Mouse (Mus musculus): ENCODE data around the gene Lrrc75b.

Lrrc75b gene

DNA sequence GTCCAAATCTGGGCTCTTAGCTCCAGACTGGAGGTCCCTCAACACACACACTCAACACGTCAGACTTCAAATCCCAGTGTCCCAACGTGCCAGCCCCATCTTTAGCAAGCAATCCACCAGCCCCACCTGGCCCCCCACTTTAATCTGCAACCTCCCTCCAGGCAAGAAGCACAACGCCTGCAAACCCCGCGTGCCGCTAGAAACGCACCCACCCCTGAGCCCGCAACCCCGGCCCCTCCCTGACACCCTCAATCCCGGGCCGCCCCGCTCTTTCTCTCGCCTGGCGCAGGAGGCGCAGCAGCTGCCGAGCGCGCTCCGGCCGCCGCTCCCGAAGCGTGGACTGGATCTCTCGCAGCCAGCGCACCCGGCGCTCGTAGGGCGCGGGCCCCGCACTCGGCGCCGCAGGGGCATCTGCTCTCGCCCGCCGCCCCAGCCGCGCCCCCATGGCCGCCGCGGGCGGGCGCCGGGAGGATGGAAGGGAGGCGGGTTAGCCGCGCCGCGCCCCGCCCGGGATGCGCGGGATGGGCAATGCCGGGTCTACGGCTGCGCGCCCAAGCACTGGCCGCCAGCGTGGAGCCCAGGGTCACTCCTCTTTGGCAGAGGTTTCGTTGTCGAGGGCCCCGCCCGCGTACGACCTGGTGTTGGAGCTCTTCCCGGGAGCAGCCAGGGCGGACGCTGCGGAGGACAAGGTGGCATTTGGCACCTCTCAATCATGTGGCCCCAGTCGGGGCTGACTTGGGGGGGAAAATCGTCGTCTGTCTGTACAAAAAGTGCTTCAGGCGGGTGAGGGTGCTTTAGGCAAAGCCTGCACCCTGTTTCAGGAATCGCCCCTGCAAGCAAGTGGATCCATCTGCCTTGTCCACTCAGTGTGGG, at the start of gene Lrrc75b:
Gene Lrrc75b (minus strand): TSS at position 655 of the 873 bp plus-strand sequence.
- peak; percentile 96 for DNase-seq

DNA sequence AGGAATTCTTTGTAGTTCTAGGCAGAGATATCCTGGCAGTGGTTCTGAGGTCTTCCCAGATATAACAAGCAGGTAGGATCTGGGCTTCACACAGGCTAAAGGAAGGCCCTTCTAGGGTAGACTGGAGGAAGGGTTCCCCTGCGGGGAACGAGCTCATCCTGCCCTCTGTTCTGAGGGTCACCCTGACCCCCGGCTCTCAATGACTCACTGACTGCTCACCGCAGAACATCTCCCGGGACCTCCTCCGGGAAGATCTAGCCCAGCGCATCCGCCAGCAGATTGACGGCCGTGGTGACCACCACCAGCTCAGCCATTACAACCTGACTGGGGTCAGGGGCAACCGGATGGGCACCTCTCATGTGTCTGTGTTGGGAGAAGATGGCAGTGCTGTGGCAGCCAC, 48.8 kb upstream of the Lrrc75b start:
- DNase-seq = no peak

DNA sequence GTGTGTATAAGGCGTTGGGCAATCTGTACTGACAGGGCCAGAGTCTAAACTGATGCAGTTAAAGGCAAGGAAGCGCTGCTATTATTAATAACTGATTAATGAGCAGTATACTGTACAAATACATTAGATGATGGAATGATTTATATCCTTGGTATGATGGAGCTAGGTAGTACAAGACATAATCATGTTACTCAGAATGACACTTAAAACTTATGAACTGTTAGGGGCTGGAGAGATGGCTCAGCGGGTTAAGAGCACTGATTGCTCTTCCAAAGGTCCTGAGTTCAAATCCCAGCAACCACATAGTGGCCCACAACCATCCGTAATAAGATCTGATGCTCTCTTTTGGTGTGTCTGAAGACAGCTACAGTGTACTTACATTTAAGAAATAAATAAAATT, 47.1 kb upstream of the Lrrc75b start:
- DNase-seq = no peak

DNA sequence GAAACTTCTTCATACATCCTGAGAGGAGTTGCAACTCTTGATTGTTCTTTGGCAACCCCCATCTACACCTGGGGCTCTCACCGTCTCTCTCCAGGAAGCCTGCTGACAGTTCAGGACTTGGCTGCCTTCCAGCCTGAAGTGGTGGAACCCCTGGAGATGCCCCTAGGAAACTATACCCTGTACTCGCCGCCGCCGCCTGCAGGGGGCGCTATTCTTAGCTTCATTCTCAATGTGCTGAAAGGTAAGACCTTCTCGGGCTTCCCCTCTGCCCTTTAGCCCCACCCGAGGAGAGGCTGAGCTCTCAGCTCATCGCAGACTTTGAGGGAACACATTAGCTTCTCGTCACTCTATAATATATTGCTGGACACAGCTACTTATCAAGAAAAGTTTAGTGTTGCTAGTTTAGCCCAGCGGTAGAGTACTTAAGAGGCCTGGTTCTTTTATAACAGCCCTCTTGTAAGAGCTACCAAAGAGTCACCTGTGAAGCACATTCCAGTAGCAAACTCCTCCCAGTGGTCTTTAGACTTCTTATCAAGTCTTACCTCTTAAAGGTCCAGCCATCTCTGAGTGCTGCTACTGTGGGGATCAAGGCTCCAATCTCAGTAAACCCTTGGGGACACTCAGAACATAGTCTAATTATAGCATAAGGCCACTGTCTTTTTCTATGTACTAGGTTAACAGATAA, 45.2 kb upstream of the Lrrc75b start:
- DNase-seq = no peak

DNA sequence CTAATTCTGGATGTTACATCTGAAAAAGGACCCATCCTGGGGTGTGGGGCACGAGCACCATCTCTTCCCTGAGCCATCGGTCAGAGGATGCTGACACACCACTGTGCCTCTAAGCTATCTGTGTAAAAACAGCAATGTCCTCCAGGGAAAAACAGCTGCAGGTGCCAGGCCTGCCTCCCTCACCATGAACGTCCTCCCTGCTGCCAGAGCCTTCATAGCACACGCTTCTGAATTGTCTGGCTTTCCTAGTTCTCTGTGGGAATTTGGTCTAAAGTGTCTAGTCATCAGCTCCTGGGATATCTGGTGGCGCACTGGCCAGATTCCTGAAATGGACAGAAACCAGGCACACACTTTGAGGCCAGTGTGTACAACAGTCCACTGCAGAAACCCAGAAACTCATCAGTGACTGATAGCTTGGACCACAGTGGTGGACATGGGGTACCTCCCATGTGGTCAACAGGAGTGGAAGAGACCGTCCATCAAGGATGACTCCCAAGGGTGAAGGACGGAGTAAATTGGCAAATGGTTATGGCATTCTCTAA, 40.1 kb upstream of the Lrrc75b start:
- DNase-seq = peak; percentile 94

DNA sequence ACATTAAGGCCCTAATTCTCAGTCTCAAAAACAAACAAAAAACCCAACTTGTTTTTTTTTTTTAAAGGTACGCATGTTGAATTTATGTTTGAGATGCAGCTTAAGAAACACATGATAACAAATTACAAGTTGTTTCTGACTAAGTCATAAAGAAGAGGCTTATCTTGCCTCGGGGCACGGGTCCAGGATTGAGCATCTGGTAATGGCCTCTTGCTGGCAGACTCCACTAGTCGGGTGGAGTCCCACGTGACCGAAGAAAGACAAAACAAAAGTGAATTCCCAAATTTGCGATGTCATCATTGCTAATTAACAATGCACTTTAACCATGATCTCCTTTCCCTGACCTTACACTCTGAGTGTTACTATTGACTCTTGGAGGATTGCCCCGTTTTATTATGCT, 35.9 kb upstream of the Lrrc75b start:
- peak; percentile 98 for DNase-seq

DNA sequence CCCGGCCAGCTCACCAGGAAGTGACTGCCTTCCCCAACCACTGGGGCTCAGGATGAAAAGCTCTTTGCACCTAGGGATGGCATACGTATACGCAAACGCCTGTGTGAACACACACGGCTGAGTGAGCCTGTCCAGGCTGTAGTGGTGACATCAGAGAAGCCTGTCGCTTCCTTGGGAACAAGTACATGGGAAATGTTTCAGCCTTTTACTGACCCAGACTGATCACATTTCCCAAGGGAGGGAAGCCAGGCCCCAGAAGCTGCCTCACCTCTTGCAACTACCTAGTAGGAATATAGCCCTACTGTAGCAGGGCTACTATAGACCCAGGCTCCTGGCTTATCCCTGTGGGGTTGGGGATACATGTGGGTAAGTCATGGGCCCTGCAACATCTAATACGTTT, 32.5 kb upstream of the Lrrc75b start:
- DNase-seq = peak; percentile 91

DNA sequence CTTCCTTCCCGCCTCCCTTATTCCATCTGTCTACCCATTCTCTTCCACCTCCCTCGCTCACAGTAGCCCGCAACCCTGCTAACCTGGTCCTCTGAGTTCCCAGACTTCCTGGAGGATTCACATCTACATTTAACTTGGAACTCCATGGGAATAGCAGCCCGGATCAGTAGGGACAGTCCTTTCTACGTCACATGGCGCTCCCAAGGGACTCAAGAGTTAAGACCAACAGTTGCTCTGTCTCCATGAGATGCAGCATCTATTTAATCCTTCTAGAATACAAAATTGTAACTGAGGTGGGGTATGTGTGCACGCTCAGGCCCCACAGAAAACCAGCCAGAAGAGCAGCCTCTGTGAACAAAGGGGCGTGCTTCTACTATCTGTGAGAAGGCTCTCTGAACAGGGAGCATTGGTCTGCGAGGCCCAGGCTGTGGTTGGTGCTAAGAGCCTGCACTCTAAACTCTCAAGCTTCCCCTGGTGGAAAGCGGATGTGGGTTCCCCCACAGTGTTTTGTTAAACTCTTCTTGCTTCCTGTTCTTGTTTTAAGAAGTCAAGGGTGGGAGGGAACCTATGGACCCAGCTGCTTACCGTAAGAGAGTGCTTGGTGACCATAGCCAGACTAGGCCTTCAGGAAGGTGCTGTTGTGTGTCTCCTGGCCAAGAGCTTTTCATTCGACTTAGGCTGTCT, 31.2 kb upstream of the Lrrc75b start:
- peak; percentile 98 for DNase-seq

DNA sequence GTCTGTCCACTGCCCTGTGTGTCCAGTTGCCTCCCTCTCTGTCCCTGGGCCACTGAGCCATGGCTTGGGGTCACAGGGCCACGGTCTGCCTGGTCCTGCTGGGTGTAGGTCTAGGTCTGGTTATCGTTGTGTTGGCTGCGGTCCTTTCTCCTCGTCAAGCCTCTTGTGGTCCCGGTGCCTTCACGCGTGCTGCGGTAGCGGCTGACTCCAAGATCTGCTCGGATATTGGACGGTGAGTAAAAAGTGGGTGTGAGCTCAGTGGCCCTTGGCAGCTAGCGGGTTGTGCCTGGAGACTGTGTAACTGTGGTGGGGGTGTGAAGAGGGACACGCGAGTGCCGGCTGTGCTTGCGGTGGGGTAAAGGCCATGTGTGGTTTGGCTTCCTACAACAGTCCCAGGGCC, 29.5 kb upstream of the Lrrc75b start:
- peak; percentile 97 for DNase-seq

DNA sequence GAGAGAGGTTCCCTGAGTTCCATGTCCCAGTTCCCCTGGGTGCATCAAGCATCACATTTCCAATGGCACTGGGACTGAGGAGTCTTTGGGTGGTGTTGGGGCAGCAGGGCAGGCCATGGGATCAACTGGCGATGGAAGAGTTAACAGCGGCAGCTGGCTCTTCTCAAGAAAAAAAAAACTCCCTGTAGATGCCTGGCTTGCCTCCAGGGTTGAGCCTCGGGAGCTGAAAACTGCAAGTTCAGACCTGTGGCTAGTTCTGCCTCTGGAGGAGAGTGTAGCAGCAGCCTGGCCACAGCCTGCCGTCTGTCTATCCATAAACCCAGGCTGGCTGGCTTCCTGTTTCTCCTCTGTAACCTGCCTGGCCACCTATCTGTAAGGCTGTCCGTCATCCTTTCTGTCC, 29.0 kb upstream of the Lrrc75b start, which contains the start of gene Ggt5:
Gene Ggt5 (plus strand): TSS at position 212 of the 400 bp plus-strand sequence.
- peak; percentile 98 for DNase-seq

DNA sequence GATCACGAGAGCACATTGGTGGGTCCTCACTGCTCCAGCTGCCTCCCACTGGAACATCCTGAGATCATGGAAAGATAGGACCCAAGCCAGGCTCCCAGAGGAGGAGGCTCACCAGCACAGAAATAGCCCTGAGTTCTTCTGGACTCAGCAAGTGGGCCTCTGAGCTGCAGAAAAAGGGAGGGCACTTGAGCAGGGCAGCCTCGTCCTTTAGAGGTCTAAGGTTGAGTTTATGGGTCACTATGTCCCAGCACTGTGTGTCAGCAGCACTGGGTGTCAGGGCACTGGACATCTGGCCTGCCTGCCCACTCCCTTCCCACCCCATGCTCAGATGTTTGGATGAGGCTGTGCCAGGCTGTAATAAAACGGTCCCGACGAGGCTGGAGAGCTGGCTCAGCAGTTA, 28.2 kb upstream of the Lrrc75b start:
- DNase-seq = peak; percentile 96

DNA sequence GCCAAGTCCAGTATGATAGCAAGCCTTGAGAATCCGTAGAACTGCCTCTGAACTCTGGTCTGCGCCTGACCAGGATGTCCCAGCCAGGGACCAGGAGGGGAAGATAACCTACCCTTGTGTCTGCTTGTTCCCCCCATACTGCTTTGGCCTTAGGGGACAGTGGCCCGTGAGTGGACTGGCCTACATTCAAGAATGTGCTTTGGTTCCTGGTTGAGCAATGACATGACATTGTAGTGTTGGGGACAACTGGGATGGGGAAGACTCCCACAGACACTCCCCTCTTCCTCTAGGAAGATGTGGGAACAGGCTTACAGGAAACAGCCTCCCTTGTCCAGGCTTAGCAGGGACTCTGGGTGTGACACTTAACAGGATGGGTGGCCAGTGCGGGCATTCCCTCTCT, 27.7 kb upstream of the Lrrc75b start:
- DNase-seq = peak; percentile 98

DNA sequence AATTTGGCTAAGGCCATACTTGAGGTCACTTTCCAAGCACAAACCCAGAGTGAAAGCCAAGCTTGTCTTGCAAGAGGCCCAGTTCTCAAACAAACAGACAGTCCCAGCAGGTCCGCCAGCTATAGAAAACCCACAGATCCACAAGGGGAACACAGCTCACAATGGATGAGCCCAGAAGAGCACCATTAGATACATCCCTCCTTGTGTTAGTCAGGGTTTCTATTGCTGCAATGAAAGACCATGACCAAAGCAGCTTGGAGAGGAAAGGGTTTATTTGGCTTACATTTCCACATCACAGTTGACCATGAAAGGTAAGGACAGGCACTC, 26.4 kb upstream of the Lrrc75b start:
- DNase-seq = no peak

DNA sequence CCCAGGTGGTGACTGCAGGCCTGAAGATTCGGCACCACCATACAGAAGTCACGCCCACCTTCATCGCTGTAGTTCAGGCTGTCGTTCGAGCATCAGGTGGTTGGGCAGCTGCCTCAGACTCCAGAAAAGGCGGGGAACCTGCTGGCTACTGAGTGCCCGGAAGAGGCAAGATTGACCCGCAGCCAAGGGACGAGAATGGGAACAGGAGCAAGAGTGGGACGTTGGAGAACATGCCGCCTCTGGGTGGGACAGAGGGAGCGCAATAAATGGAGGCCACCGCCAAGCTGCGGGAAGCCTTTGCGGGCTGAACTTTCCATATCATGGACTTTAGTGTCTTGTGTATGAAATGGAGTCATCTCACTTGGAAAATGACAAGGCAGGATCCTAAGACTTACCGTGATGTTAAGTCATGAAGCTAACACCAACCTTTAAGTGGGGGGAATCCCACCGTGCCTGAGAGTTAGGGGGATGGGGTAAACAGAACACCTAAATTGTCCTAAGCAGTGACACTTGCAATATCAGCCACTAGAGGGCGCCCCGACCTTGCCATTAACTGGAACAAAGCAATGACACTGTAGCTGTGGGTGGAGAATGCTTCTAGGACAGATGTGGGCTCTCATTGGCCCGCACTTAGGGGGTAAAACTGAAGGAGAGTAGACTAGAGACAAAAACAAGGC, 25.9 kb upstream of the Lrrc75b start:
- peak; percentile 98 for DNase-seq

DNA sequence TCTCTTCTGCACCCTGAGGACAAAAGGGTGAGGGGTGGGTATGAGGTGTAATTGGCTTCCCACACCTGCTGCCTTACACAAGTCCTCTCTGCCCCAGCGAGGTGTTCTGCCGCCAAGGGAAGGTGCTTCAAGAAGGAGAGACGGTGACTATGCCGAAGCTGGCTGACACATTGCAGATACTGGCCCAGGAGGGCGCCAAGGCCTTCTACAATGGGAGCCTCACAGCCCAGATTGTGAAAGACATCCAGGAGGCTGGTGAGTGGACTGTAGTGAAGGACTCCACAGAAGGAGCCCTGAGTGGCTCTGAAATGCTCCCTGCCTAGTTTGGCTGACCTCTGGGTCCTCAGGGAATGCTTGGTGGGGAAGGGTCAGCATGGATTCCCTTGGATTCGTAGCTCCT, 19.0 kb upstream of the Lrrc75b start:
- no peak for DNase-seq

DNA sequence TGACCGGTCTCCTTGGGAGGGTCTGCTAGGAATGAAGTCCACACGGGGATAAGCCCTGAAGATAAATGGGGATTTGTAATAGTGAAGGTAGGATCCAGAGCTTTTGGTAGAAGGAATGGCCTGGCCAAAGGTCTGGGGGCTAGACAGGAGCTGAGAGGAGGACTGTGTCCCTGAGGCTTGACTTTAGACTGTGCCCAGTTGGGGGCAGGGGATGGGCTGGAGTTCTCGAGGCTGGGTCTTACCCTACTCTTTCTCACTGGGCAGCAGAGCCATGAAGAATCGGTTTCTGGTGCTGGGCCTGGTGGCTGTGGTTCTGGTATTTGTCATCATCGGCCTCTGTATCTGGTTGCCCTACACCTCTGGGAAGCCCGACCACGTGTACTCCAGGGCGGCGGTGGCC, 13.8 kb upstream of the Lrrc75b start:
- no peak for DNase-seq

DNA sequence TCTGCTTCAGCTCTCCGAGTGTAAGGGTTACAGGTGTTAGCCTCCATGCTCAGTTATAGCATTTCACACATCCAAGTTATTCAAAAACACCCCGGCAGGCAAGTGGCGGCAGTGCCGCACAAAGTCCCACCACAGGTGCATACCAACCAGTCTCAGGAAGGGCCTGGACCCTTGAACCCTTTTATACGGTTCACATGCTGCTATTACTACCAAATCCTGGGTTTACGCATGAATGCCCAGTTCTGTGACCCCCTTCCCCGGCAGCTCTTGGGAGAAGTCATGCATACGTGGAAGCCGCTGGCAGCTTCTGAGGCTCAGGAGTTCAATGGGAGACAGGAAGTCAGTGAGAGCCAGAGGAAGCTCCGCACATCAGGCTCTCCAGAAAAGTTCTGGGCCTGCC, 13.1 kb upstream of the Lrrc75b start:
- no peak for DNase-seq

DNA sequence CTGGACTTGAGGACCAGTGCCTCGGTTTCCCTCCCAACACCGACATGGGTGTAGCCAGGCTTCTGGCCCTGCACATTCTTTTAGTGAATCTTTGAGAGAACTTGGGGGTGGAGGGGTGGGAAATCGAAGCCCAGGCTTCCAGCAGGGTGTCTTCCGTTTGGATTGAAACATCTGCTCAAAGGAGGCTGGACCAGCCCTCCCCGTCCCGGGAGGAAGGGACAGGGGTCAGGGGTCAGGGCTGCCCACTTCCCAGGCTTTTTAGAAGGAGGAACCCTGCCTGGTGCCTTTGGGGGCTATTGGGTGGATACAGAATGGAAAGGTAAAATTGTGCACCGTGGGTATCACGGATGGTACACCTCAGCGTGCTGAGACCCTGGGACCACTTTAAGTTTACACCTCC, 11.8 kb upstream of the Lrrc75b start:
- DNase-seq = no peak

DNA sequence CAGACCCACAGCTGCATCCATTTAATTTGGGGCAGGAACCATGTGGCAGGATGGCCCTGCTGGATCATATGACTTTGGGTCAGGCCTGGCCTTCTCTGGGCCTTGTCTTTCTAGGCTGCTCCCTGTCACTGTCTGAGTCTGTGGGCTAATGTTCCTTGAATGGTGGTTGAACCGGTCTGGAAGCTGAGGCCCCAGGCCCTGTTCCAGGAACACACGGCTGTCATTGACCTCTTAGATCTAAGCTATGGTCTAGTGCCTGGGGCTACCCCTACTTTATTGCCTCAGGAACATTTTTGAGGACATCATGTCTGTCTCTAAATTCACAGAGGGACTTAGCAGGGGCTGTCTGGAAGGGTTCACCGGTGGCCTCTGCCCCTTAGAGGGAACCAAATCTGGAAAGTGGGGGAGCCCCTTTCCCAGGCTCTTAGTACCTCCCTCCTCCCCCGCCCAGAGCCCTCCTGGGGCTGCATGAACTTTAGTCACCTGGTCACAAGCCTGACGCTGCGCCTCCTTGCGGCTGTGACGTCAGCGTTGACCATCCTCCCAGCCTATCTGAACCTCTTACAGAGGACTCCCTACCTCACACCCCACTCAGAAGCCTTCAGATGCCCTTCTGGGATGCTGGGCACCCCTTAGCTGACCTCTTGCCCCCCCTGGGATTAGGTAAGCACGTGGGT, 11.0 kb upstream of the Lrrc75b start:
- no peak for DNase-seq

DNA sequence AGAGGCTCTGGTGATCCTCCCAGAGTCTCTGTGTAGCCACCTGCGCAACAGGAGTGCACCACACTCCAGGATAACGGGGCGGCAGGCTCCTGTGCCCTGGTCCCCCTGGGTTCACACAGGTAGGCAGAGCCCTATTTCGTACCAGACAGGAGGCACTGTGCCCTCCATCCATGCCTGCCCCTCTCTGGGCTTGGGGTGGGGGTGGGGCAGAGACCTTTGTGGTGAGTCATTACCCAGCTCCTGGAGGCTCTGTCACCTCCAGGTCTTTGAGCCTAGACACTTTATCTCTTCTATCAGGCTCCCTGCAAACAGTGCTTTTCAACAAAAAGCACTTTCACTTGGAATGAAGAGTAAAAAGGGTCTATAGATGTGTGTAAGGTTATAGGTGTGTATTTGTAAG, 8.7 kb upstream of the Lrrc75b start:
- DNase-seq = no peak

DNA sequence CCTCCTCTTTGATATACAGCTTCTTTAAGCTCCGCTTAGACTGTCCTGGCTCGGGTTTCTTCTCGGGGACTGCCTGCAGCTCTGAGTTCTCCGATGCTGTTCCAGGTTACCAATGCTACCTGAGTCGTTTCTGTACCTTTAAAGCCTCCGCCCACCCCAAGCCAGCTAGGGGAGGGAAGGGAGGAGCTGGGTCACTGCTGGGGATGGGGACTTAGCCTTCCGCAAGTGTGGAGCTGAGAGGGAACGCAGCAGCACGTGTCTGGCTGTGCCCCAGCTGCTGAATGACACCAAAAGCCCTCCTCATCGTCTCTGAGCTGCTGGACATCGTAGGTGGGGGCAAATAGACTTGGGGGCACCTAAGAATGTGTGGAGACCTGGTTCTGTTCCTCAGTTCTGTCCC, 8.3 kb upstream of the Lrrc75b start:
- DNase-seq = no peak

DNA sequence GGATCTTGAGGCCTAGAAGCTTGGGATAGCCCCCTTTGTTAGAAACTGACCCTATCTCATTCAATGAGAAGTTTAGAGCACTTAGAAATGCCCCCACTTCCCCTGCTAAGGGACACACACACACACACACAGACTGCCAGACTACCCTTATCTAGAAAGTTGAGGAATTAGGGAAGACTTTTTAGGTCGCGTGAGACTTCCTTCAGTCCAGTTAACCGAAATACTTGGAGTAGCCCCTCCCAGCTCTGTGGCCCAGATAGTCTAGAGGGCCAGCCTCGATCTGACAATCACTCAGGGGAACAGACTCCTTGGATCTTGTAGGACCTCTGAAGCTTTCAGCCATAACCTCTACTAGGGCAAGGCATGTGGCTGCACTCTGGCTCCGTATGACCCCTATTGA, 7.9 kb upstream of the Lrrc75b start:
- DNase-seq = no peak

All from heart, adult 11 months (tissue).